Mouse (Mus musculus) neural tube, embryonic 11.5 days (tissue): ENCODE measurements at regions not wholly inside any gene's neighbourhood (a gene's known extent, or its start where the extent isn't known, plus 50 kb on each side); places are given as distances from the start of the nearest gene placed in this dataset.

ENCODE experiments used
- ATAC-seq: fragments of 200-750 bp; cut with Nextera tagmentation; 2 replicates; pipeline ENCODE4 v1.8.0; 2017; ENCODE audit warnings: moderate number of reproducible peaks, mild to moderate bottlenecking, moderate TSS enrichment, moderate library complexity; ENCODE audit not compliant: insufficient read depth, low FRiP score, low TSS enrichment
- DNase-seq: peaks from one replicate; pipeline ENCODE4 v3.0.0-alpha.2; 2015; ENCODE audit warnings: low spot score
- H3K27ac ChIP-seq: fragments of 300-500 bp; sonication (generic); 2 replicates; pipeline ENCODE4 v1.5.1; 2014; ENCODE audit warnings: low read depth, mild to moderate bottlenecking, low read length
- H3K27me3 ChIP-seq: fragments of 300-500 bp; sonication (generic); 2 replicates; pipeline ENCODE4 v1.6.1; 2014; ENCODE audit warnings: mild to moderate bottlenecking, low read length, mixed read lengths; ENCODE audit not compliant: control insufficient read depth, insufficient read depth
- H3K36me3 ChIP-seq: fragments of 300-500 bp; sonication (generic); 2 replicates; pipeline ENCODE4 v1.6.1; 2014; ENCODE audit warnings: mild to moderate bottlenecking, low read length, moderate library complexity, mixed read lengths; ENCODE audit not compliant: control insufficient read depth, insufficient read depth
- H3K4me1 ChIP-seq: fragments of 300-500 bp; sonication (generic); 2 replicates; pipeline ENCODE4 v1.6.1; 2014; ENCODE audit warnings: low read length, mixed read lengths; ENCODE audit not compliant: control insufficient read depth, insufficient read depth
- H3K4me2 ChIP-seq: fragments of 300-500 bp; sonication (generic); 2 replicates; pipeline ENCODE4 v1.6.1; 2014; ENCODE audit warnings: low read depth, mild to moderate bottlenecking, moderate library complexity
- H3K4me3 ChIP-seq: fragments of 300-500 bp; sonication (generic); 2 replicates; pipeline ENCODE4 v1.5.1; 2014; ENCODE audit warnings: low read depth, low read length
- H3K9ac ChIP-seq: fragments of 300-500 bp; sonication (generic); 2 replicates; pipeline ENCODE4 v1.6.1; 2014; ENCODE audit warnings: mild to moderate bottlenecking, low read length
- H3K9me3 ChIP-seq: fragments of 300-500 bp; sonication (generic); 2 replicates; pipeline ENCODE4 v1.6.1; 2016; ENCODE audit warnings: low read length; ENCODE audit not compliant: control insufficient read depth
- WGBS: fragments of 180-500 bp; shearing (Covaris S2); extraction: QIAGEN DNeasy Blood & Tissue Kit; methylation state at CpG from one replicate; pipeline ENCODE4 v1.1.7; 2014; 5-methylcytosine and 5-hydroxymethylcytosine counted together

DNA sequence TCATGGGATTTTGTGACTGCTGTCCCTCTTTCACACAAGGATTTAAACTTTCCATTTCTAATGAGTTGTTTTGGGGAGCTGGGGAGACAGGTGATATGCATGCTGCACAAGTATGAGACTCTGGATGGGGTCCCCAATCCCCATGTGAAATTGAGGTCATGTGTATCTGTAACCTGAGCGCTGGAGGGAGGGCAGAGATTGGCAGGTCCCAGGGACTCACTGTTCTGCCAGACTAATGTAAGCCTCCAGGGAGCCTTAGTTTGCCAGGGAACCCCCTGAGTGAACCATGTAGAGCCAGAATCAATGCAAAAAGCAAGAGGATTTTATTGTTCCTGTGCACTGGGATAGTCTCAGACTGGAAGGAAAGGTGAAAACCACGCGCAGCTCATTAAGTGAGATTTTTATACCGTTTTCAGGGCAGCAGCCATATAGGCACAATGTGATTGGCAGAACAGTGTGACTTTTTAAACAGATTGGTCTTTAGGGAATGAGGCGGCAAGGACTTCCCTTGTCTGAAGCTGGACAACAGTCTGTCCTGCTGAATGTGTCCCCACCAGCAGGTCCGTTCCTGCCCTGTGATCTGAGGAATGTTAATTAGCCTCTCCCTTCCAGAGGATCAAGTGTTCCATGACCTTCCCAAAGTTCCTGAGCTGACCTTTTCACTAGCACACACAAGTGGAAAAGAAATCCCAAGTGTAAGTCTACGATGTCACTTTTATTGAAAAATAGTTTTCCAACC lies 59.9 kb upstream of the Oxgr1 start:
- no peaks in the 10 kb centered on the region for H3K4me1 ChIP-seq
- WGBS: 54% methylated on average over 7 of the region's 7 CpGs
- no peaks in the 10 kb centered on the region for H3K36me3 ChIP-seq
- no peak overlapping the region for H3K27ac ChIP-seq
- ATAC-seq (no peak), DNase-seq (no peak)
- H3K27me3 ChIP-seq: no peaks in the 10 kb centered on the region
- no peak overlapping the region for H3K4me3 ChIP-seq
- no peak overlapping the region for H3K4me2 ChIP-seq
- no peaks in the 10 kb centered on the region for H3K9me3 ChIP-seq
- no peak overlapping the region for H3K9ac ChIP-seq

DNA sequence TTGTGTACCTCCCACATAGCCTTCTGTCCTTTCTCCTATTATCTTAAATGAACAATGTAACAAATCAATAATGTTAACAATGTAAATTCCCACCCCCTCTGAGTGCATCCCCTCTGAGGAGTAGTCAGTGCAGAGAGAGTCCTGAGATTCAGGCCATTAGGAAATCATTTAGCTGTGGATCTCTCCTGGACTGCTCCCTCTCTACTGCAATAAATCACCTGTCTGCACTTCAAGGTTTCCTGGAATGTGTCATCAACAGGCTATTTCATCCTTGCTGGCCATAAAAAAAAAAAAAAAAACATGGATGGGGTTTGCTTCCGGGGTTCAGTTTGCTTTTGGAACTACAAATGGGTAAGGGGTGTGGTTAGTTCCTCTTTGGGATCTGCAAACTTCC lies 60.5 kb upstream of the Oxgr1 start:
- DNase-seq: no peak
- no peak overlapping the region for H3K9ac ChIP-seq
- ATAC-seq: no peak
- H3K4me1 ChIP-seq: no peaks in the 10 kb centered on the region
- no peaks in the 10 kb centered on the region for H3K27me3 ChIP-seq
- 40% methylated on average over 1 of the region's 1 CpGs for WGBS
- no peak overlapping the region for H3K27ac ChIP-seq
- H3K36me3 ChIP-seq: no peaks in the 10 kb centered on the region
- no peak overlapping the region for H3K4me2 ChIP-seq
- H3K4me3 ChIP-seq: no peak overlapping the region
- H3K9me3 ChIP-seq: no peaks in the 10 kb centered on the region

DNA sequence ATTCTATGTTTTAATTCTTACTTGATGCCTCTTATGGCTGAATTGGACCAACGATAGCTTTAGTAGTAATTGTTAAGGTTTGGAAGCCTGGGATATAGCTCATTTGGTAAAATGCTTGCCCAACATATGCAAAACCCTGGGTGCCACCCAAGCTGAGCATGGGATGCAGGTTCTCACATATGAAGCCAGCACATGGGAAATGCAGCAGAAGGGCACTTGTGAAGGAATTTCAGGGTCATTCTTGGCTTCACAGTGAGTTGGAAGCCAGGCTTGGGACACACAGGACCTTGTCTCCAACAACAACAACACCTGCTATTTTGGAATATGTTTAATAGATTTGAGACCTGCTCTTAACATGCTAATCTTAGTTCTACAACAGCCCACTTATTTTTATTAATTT lies 67.6 kb upstream of the Oxgr1 start:
- Histone ChIP-seq H3K9me3 (no peaks in the 10 kb centered on the region), H3K9ac (no peak overlapping the region), H3K4me3 (no peak overlapping the region), H3K4me2 (no peak overlapping the region), H3K27me3 (no peaks in the 10 kb centered on the region), H3K4me1 (no peaks in the 10 kb centered on the region), H3K36me3 (no peaks in the 10 kb centered on the region), H3K27ac (no peak overlapping the region)
- WGBS: 90% methylated on average over 1 of the region's 1 CpGs
- no peak for DNase-seq
- ATAC-seq: no peak

DNA sequence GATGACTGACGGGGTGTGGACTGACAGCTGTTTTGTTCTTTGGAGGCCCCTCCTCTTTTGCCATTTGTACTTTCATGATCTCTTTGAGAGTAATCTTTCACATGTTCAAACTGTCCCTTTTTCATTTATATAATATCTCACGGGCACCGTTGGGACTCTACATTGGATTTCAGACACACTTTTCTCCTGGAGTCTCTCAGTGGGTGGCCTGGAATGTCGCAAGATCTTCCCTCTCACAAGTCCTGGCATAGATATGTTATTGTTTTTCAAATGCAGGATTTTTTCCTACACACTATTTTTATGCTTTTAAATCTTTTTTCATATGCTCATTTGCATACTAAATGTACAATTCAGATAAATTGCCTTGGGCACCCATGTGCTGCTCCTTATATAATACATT lies 71.1 kb upstream of the Oxgr1 start:
- H3K27me3 ChIP-seq: no peaks in the 10 kb centered on the region
- H3K9ac ChIP-seq: no peak overlapping the region
- ATAC-seq (no peak), DNase-seq (no peak)
- H3K4me2 ChIP-seq: no peak overlapping the region
- no peaks in the 10 kb centered on the region for H3K4me1 ChIP-seq
- no peak overlapping the region for H3K4me3 ChIP-seq
- WGBS: 90% methylated on average over 4 of the region's 4 CpGs
- H3K36me3 ChIP-seq: no peaks in the 10 kb centered on the region
- no peak overlapping the region for H3K27ac ChIP-seq
- no peaks in the 10 kb centered on the region for H3K9me3 ChIP-seq

DNA sequence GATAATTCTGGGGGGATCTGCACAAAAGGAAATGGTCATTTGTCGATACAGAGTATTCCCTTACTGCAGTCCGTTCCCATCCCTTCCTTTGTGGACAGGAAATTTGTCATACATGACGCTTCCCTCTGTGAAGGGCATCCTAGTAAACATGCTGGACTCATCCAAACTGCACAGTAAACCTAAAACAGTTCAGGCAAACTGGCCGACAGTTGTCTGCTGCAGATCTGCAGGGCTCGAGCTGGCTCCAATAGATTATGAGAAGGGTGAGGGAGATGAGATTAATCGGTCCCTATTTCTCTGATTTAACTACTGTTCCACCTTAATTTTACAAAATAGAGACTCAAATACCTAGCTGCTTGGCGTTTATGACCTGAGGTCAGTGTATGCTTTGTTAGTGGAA lies 76.3 kb upstream of the Oxgr1 start:
- Histone ChIP-seq H3K4me2 (no peak overlapping the region), H3K9ac (no peak overlapping the region), H3K4me1 (no peaks in the 10 kb centered on the region), H3K9me3 (no peaks in the 10 kb centered on the region), H3K4me3 (no peak overlapping the region), H3K27me3 (no peaks in the 10 kb centered on the region), H3K36me3 (no peaks in the 10 kb centered on the region), H3K27ac (no peak overlapping the region)
- no peak for ATAC-seq
- DNase-seq: no peak
- WGBS: 90% methylated on average over 7 of the region's 7 CpGs

DNA sequence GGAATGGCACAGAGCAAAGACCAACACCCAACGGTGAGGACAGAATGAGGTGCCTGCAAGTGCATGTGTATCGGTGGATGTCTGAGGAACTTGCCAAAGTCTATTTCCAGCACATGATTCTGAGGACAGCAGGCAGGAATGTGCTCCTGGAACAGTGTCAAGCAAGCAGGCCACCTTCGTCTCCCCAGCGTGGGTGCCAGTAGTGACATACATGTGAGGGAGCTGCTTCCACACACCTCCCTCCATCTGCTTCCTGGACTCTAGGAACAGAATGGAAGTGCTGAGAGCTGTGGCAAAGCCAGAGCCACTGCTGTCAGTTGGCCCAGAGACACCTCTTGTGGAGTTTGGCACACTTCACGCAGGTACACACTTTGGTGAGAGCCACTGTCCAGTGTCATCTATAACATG lies 76.9 kb upstream of the Oxgr1 start:
- DNase-seq: no peak

DNA sequence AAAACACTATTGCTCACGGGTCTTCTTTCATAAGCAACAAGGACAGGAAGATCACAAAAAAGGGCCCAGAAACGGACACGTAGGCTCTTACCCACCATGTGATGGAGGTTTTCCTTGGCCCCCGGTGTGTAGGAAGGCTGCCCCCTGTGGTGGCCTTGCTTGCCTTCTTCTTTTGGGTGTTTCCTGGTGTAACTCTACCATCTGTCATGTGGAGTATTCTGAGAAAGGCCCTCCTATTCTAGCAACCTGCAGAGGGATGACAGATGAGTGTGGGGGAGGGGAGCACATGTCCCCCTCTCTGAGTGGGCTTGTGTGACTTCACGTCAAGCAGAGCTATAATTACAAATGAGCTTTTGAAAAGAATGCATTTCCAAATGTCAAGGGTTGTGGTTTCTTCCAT lies 77.3 kb upstream of the Oxgr1 start:
- no peak for DNase-seq
- Histone ChIP-seq H3K4me2 (no peak overlapping the region), H3K27me3 (no peaks in the 10 kb centered on the region), H3K36me3 (no peaks in the 10 kb centered on the region), H3K9ac (no peak overlapping the region), H3K27ac (no peak overlapping the region), H3K9me3 (no peaks in the 10 kb centered on the region), H3K4me1 (no peaks in the 10 kb centered on the region), H3K4me3 (no peak overlapping the region)
- 74% methylated on average over 5 of the region's 5 CpGs for WGBS
- no peak for ATAC-seq

More for the DNA sequence above, 76.9 kb upstream of the Oxgr1 start:
- Histone ChIP-seq H3K36me3 (no peaks in the 10 kb centered on the region), H3K4me2 (no peak overlapping the region), H3K9me3 (no peaks in the 10 kb centered on the region), H3K4me3 (no peak overlapping the region), H3K9ac (no peak overlapping the region), H3K27ac (no peak overlapping the region), H3K4me1 (no peaks in the 10 kb centered on the region), H3K27me3 (no peaks in the 10 kb centered on the region)
- 91% methylated on average over 5 of the region's 5 CpGs for WGBS
- ATAC-seq: no peak

DNA sequence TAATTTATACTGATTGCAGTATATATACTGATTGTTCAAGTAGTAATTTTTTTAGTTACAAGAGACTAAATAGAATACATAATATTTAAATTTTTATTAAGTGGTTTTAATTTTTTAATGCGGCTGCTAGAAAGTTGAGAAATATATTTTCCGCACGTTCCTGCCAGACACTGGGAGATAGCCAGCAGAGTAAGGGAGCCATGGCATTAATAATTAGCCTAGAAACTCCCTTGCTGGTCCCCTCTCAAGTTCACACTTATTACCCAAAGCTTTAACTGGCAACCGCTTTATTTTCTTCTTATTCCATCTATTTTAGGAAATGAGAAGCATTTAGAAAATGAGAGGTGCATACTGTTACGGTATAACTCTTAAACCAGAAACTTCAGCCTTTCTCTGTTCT lies 78.0 kb upstream of the Oxgr1 start:
- Histone ChIP-seq H3K9ac (no peak overlapping the region), H3K9me3 (no peaks in the 10 kb centered on the region), H3K4me1 (no peaks in the 10 kb centered on the region), H3K27me3 (no peaks in the 10 kb centered on the region), H3K4me3 (no peak overlapping the region), H3K36me3 (no peaks in the 10 kb centered on the region), H3K4me2 (no peak overlapping the region), H3K27ac (no peak overlapping the region)
- DNase-seq (no peak), ATAC-seq (no peak)
- WGBS: 95% methylated on average over 5 of the region's 5 CpGs

DNA sequence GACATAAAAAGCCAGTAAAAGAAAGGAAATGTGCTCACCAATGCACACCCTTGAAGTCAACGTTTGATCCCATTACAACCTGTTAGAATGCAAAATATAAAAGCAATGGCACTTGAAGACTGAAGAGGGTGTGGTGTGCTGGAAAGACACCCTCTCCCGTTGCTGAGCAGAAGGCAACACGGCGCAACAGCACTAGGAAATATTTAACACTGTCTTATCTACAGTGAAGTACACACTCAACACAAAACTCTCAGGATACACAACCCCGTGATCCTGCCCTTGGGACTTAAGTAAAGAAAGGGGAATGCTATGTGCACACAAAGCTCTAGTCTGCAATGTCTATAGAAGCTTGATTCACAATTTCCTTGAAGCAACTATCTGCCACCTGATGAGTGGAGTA lies 83.1 kb upstream of the Oxgr1 start:
- no peak overlapping the region for H3K4me2 ChIP-seq
- no peaks in the 10 kb centered on the region for H3K27me3 ChIP-seq
- 90% methylated on average over 5 of the region's 5 CpGs for whole genome bisulfite sequencing
- no peak overlapping the region for H3K27ac ChIP-seq
- H3K4me3 ChIP-seq: no peak overlapping the region
- H3K9me3 ChIP-seq: no peaks in the 10 kb centered on the region
- no peak overlapping the region for H3K9ac ChIP-seq
- ATAC-seq: no peak
- H3K4me1 ChIP-seq: no peaks in the 10 kb centered on the region
- DNase-seq: no peak
- H3K36me3 ChIP-seq: no peaks in the 10 kb centered on the region
